Mouse (Mus musculus) embryonic facial prominence, embryonic 15.5 days (tissue): ENCODE measurements around the gene Pgc. TPM values are rescaled to one million over a fixed set of nuclear protein-coding genes. Genes with fewer than 3 reads are reported as not detected.

Experiments
- ATAC-seq: fragments of 200-750 bp; cut with Nextera tagmentation; 2 replicates; pipeline ENCODE4 v1.8.0; 2017; ENCODE audit warnings: low read depth, moderate TSS enrichment; ENCODE audit not compliant: insufficient number of reproducible peaks, low FRiP score, low TSS enrichment
- H3K27ac ChIP-seq: fragments of 300-500 bp; sonication (generic); replicated peaks from 2 replicates; pipeline ENCODE4 v1.5.1; 2015; ENCODE audit warnings: mild to moderate bottlenecking, inconsistent platforms
- H3K27me3 ChIP-seq: fragments of 300-500 bp; sonication (generic); 2 replicates; pipeline ENCODE4 v1.6.1; 2015; ENCODE audit warnings: inconsistent platforms
- H3K36me3 ChIP-seq: fragments of 300-500 bp; sonication (generic); 2 replicates; pipeline ENCODE4 v1.6.1; 2015; ENCODE audit warnings: mild to moderate bottlenecking, inconsistent platforms
- H3K4me1 ChIP-seq: fragments of 300-500 bp; sonication (generic); 2 replicates; pipeline ENCODE4 v1.6.1; 2015; ENCODE audit warnings: inconsistent platforms
- H3K4me2 ChIP-seq: fragments of 300-500 bp; sonication (generic); replicated peaks from 2 replicates; pipeline ENCODE4 v1.6.1; 2015; ENCODE audit warnings: mild to moderate bottlenecking, inconsistent platforms
- H3K4me3 ChIP-seq: fragments of 300-500 bp; sonication (generic); replicated peaks from 2 replicates; pipeline ENCODE4 v1.5.1; 2015; ENCODE audit warnings: mild to moderate bottlenecking, inconsistent platforms
- H3K9ac ChIP-seq: fragments of 300-500 bp; sonication (generic); 2 replicates; pipeline ENCODE4 v1.6.1; 2015; ENCODE audit warnings: inconsistent platforms
- H3K9me3 ChIP-seq: fragments of 300-500 bp; sonication (generic); replicated peaks from 2 replicates; pipeline ENCODE4 v1.6.1; 2016; ENCODE audit warnings: inconsistent platforms
- WGBS: fragments of 180-500 bp; shearing (Covaris S2); methylation state at CpG from one replicate; pipeline ENCODE4 v1.1.7; 2015; 5-methylcytosine and 5-hydroxymethylcytosine counted together
- polyA plus RNA-seq: library from polyadenylated mRNA; unstranded; fragments of >200 nt; fragmentation: Nextera tagmentation; extraction: Ambion mirVana; gene quantifications from 2 replicates; pipeline ENCODE4 v1.2.1, GENCODE M21; 2015

Gene Pgc
- polyA plus RNA-seq, 1 experiment from 2014 or later, result 0.12 TPM

DNA sequence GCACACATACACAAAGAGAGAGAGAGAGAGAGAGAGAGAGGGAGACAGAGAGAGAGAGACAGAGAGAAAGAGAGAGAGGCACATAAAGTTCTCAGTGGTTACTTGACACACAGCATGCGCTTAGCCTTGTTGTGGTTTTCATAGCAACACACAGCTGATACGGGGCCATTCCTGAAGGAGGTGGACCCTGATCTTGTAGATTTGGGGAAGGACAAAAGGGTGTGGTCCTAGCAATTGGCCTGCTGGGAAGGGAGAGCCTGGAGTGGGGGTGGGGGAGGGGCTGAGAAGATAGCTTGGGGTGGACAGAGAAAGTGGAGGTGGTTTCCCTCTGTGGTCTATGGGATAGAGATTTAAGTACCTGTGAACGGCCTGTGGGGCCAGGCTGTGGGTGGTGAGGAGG, 16.6 kb upstream of the Pgc start:
- 64% methylated on average over 3 of the region's 3 CpGs for WGBS
- H3K9ac ChIP-seq, result no peak overlapping the region

DNA sequence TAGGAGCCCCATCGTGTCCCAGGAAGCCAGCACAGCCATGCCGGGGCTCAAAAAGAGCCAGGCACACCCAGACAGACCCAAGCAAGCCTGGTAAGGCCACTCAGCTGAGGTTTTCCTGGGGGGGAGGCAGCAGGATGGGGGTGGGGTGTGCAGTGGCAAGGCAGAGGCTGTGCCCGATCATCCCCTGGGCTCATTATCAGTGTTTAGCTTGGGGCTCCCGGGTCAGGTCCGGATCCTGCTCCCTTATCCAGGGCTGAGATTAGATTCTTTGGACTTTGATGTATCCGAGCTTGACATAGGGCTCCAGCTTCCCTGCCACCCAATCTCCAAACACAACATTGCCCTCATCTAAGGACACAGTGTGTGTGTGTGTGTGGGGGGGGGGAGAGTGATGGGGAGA, 14.8 kb upstream of the Pgc start:
- Histone ChIP-seq H3K4me3 (no peak overlapping the region), H3K36me3 (no peaks in the 10 kb centered on the region), H3K27me3 (no peaks in the 10 kb centered on the region; the same call in 1 of the 2 replicates), H3K27ac (no peak overlapping the region), H3K9me3 (no peaks in the 10 kb centered on the region), H3K4me2 (no peak overlapping the region), H3K4me1 (no peaks in the 10 kb centered on the region), H3K9ac (no peak overlapping the region)
- WGBS, result 74% methylated on average over 6 of the region's 6 CpGs
- ATAC-seq, result no peak

More for the DNA sequence above, 16.6 kb upstream of the Pgc start:
- no peaks in the 10 kb centered on the region for H3K4me1 ChIP-seq
- H3K4me2 ChIP-seq, result no peak overlapping the region
- no peak overlapping the region for H3K4me3 ChIP-seq
- H3K27me3 ChIP-seq, result no peaks in the 10 kb centered on the region; the same call in 1 of the 2 replicates
- no peaks in the 10 kb centered on the region for H3K36me3 ChIP-seq
- no peak overlapping the region for H3K27ac ChIP-seq
- ATAC-seq, result no peak
- no peaks in the 10 kb centered on the region for H3K9me3 ChIP-seq

DNA sequence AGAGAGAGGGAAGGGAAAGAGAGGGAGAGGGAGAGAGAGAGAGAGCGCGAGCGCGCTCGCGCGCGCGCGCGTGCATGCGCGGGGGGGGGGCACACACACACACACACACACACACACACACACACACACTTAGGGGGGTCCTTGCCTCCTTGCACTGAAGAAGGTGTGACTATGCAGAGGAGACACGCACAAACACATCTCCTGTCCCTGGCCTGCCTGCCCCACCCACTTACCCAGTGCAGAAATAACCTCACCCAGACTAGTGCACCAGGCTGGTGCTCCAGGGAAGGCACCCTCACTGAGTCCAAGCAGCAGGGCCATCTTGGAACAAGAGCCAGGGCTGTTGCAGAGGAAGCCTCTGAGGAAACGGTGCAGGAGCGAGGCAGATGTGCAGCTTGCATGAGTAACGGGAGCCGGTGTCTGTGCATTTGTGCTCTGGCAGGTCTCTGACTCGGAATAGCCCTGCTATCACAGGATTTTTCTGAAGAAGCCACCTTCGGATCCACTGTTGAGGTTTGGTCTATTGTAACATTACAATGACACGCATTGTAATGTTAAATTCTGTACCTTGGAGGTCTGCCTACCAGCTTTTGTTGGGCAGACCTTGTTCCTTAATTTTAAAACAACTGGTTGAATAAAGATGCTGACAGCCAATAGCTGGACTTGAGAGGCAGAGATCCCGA, 13.6 kb upstream of the Pgc start:
- H3K4me2 ChIP-seq, result no peak overlapping the region
- 35% methylated on average over 20 of the region's 22 CpGs for WGBS
- H3K4me1 ChIP-seq, result no peaks in the 10 kb centered on the region

DNA sequence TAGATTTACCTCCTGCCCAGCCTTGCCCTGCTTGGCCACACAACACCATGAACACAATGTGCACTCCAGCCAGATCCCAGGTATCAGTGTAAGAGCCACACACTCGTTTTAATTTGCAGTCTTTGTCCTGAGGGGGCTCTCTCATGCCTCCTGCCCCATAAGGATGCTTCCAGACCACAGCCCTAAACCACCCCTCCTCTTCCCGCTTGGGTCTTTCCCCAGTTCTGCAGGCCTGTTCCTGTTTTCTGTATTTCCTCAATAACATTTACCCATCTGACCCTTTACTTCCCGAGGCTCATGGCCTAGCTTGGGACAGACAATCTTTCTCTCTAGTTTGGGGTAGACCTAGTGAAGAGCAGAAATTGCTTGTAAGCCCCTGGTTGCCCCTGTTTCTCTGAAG, 11.6 kb upstream of the Pgc start:
- Histone ChIP-seq H3K27ac (no peak overlapping the region), H3K4me3 (no peak overlapping the region), H3K4me1 (no peaks in the 10 kb centered on the region), H3K27me3 (no peaks in the 10 kb centered on the region; the same call in 1 of the 2 replicates), H3K36me3 (no peaks in the 10 kb centered on the region), H3K4me2 (no peak overlapping the region), H3K9me3 (no peaks in the 10 kb centered on the region), H3K9ac (no peak overlapping the region)
- WGBS, result 49% methylated on average over 3 of the region's 3 CpGs
- no peak for ATAC-seq

More for the DNA sequence above, 13.6 kb upstream of the Pgc start:
- H3K36me3 ChIP-seq, result no peaks in the 10 kb centered on the region
- no peaks in the 10 kb centered on the region for H3K9me3 ChIP-seq
- no peak overlapping the region for H3K27ac ChIP-seq
- H3K27me3 ChIP-seq, result no peaks in the 10 kb centered on the region; the same call in 1 of the 2 replicates
- H3K4me3 ChIP-seq, result no peak overlapping the region
- no peak for ATAC-seq
- H3K9ac ChIP-seq, result no peak overlapping the region

DNA sequence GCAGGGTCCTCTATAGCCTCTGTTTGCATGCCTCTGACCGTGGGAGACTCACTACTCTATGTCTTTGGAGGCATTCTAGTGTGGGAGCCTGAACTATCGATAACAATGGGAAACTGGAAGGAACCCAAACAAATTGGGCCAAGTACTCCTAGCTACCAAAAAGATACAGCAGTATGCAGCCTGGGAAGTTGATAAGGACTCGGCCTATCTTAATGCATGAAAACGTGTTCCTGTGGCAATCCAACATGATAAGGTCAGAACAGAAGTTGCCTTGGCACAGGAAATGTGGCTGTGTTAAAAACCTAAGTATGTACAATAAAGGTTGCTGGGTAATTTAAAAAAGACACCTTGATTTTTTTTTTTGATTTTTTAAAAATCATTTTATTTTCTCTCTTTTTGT, 5.5 kb upstream of the Pgc start:
- Histone ChIP-seq H3K4me1 (no peaks in the 10 kb centered on the region), H3K9me3 (no peaks in the 10 kb centered on the region), H3K9ac (no peak overlapping the region), H3K4me2 (no peak overlapping the region), H3K27ac (no peak overlapping the region), H3K27me3 (no peaks in the 10 kb centered on the region), H3K4me3 (no peak overlapping the region), H3K36me3 (no peaks in the 10 kb centered on the region)
- no peak for ATAC-seq
- WGBS, result 90% methylated on average over 4 of the region's 4 CpGs

DNA sequence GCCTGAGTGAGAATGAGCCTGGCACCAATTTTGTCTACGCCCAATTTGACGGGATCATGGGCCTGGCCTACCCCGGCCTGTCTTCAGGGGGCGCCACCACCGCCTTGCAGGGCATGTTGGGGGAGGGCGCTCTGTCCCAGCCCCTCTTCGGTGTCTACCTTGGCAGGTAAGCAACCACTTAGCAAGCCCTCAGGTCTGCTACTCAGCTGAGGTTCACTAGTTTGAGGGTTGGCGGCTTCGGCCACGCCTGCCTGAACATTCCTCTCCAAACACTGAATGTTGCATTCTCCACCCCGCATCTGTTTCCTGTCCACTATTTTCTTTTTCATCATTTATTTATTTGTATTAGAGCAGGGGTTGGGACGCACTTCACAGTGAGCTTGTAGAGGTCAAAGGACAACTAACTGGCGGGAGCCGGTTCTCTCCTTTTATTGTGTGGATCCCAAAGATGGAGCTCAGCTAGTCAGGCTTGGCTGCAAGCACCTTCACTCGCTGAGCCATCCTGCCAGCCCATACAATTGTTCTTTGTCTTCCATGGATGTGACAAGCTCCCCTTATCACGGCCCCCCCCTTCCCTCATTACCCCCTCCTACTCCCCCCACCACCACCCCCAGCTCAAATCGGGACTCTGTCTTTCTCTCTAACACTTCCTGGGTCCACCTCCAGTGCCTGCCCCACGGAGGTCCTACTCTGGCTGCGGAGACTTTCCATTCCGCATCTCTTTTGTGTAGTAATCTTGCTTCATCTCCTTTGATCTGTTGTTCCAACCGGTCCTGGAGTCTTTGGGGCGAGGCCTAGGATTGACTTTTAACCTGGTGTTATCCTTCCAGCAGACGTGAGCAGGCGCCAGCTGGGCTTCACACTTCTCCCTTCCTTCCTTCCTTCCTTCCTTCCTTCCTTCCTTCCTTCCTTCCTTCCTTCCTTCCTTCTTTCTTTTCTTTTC, 4.3 kb downstream of the Pgc start:
- Histone ChIP-seq H3K4me3 (no peak overlapping the region), H3K9ac (no peak overlapping the region), H3K36me3 (no peaks in the 10 kb centered on the region), H3K27ac (no peak overlapping the region), H3K4me1 (no peaks in the 10 kb centered on the region), H3K9me3 (no peaks in the 10 kb centered on the region), H3K27me3 (no peaks in the 10 kb centered on the region), H3K4me2 (no peak overlapping the region)
- ATAC-seq, result no peak
- WGBS, result 55% methylated on average over 24 of the region's 24 CpGs

DNA sequence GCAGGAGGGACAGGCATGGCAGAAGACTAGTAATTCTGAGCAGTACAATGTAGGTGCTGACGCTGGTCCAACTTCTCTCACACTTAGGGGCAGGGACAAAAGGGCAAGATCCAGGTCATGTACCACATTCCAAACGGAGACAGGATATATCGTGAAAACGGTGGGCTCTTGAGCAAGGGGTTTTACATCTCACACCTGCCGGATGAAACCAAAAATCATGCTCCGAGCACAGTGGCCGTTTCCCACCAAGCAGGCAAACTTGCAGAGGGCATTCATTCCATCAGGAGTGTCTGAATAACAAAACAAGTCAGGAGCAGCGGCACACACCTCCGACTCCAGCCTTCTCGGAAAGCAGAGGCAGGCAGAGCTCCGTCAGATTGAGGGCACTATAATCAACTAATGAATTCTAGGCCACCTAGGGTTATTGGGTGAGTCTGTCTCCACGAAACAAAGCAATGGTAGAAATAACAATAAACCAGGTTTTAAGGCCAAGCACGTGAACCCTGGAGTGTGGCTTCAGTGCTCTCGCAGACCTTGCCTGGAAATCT, 9.0 kb downstream of the Pgc start:
- ATAC-seq, result no peak

DNA sequence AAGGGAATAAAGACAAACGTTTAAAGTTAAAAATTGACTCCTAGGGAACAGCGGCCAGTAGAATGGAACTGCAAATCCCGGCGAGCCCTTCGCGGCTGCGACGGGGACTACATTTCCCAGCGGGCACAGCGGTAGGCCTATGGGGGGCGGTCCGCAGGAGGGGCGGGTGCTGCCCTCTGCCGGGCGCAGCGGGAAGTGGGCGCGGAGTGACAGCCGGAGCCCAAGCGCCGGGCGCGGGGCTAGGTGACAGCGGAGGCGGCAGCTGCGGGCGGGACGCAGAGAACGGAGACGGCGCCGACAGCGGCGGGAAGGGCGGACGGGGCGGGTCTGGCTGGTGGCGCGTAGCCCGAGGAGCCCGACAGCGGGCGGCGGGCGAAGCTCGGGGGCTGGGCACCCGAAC, 10.2 kb downstream of the Pgc start, which contains the start of gene Tfeb:
TSS of gene Tfeb (plus strand) at position 175 of the 400 bp plus-strand sequence.
- peak; percentile 81 for ATAC-seq
- peak within 1 kb of the TSS; percentile 84 for H3K27ac ChIP-seq
- no peaks in the 10 kb centered on the region for H3K36me3 ChIP-seq
- peak within 1 kb of the TSS; percentile 68 for H3K9ac ChIP-seq
- H3K4me2 ChIP-seq, result peak within 1 kb of the TSS; percentile 97
- H3K27me3 ChIP-seq, result no peaks in the 10 kb centered on the region
- WGBS, result 2% methylated on average over 38 of the region's 47 CpGs
- H3K4me1 ChIP-seq, result peaks cover 22% of the 10 kb centered on the region
- no peaks in the 10 kb centered on the region for H3K9me3 ChIP-seq
- H3K4me3 ChIP-seq, result peak within 1 kb of the TSS; percentile 82

More for the DNA sequence above, 9.0 kb downstream of the Pgc start:
- no peaks in the 10 kb centered on the region for H3K27me3 ChIP-seq
- WGBS, result 71% methylated on average over 14 of the region's 14 CpGs
- no peaks in the 10 kb centered on the region for H3K36me3 ChIP-seq
- H3K9ac ChIP-seq, result no peak overlapping the region
- H3K9me3 ChIP-seq, result no peaks in the 10 kb centered on the region
- no peak overlapping the region for H3K27ac ChIP-seq
- H3K4me1 ChIP-seq, result peaks cover 22% of the 10 kb centered on the region
- no peak overlapping the region for H3K4me2 ChIP-seq
- no peak overlapping the region for H3K4me3 ChIP-seq

DNA sequence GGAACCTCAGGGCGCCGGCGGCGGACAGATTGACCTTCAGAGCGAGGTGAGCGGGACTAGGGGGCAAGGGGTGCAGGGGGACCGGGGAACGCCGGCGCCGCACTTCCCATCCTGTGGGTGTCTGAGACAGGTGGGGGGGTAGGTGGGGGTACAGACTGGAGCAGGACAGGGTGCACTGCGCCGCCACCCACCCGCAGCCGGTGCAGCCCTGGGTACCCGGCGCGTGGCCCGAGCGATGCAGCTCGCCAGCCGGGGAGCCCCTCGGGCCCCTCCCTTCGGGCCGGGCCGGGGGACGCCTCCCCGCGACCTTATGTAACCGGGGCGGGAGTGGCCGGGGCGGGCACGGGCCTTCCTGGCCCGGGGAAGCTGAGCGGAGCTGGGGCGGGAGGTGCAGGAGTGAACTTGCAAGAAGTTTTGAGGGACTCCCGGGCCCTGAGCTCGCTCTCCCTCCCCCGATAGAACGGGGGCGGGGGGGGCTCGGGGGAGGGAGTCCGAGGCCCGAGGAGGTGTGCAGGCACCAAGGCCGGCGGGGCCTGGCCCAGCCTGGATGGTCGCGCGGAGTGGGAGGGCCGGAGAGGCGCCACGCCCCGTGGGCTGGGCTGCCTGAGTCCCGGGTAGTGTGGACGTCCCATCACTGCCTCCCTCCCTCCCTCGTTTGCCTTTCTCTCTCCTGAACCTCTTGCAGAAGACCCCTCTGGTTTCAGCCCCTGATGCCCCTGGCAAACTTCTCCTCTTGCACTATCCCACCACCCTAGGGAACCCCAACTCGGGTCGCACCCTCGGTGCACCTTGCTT, 10.8 kb downstream of the Pgc start:
- Histone ChIP-seq H3K27ac (peak overlapping the region; percentile 84), H3K4me2 (peak overlapping the region; percentile 97), H3K36me3 (no peaks in the 10 kb centered on the region), H3K27me3 (no peaks in the 10 kb centered on the region), H3K4me1 (peaks cover 22% of the 10 kb centered on the region), H3K9ac (peak overlapping the region; percentile 68), H3K9me3 (no peaks in the 10 kb centered on the region), H3K4me3 (peak overlapping the region; percentile 82)
- under 1% methylated on average over 59 of the region's 60 CpGs for WGBS
- ATAC-seq, result peak; percentile 90

DNA sequence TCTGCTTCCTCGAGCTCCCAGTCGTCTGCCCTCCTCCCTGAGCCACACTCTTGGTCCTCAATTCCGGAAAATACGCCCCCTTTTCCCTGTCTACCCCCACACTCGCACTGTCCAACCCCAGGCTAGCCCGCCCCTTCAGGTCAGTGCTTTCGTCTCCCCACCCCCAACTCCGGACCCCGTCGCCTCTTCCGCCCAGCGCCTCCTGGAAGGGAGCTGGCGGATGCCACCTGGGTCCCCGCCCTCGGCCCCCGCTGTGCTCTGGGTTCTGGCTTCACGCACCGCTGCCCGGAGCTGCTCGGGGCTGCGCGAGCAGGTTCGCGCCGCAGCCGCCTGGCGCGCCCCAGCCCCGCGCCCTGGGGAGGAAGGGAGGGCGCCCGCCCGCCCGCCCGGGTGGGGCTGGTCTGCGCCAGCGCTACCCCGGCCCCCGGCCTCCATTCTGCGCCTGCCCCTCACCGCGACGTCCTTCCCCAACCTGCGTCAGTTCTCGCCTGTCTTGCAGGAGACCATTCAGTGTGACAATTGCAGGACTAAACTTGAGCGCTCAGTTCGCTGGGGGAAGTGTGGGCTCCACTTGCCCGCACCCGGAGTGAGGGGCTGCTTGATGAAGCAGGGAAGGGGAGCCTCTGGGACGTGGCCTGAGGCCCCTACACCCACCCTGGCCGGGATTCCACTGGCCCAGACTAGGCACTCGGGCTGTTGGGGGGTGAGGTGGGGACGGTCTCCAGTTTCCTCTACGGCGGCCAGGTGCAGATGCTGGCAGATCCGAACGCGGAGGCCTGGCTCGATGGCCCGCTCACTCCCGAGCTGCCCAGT, 11.6 kb downstream of the Pgc start:
- H3K4me2 ChIP-seq, result peak overlapping the region; percentile 97
- H3K4me3 ChIP-seq, result peak overlapping the region; percentile 82
- peak overlapping the region; percentile 84 for H3K27ac ChIP-seq
- H3K9me3 ChIP-seq, result no peaks in the 10 kb centered on the region
- no peaks in the 10 kb centered on the region for H3K36me3 ChIP-seq
- peak; percentile 52 for ATAC-seq
- H3K9ac ChIP-seq, result peak overlapping the region; percentile 68
- no peaks in the 10 kb centered on the region for H3K27me3 ChIP-seq
- WGBS, result under 1% methylated on average over 59 of the region's 61 CpGs
- H3K4me1 ChIP-seq, result peaks cover 22% of the 10 kb centered on the region
